Mouse (Mus musculus): Measurements from ENCODE around the gene D1Ertd622e. TPM values are rescaled to one million over a fixed set of nuclear protein-coding genes. Genes with fewer than 3 reads are reported as not detected.

D1Ertd622e gene
- total RNA-seq (2021): 10 to 100 TPM; 18.6 to 22.4 TPM
- long read RNA-seq, experiment 1, full-length matches to known transcripts: 8 of 8 reads
- long read RNA-seq, experiment 1, partial matches to known transcripts: 0 of 8 reads
- long read RNA-seq, experiment 1, other reads (novel, unspliced or antisense): 0 of 8 reads
- long read RNA-seq, experiment 2, full-length matches to known transcripts: 33 of 37 reads
- long read RNA-seq, experiment 2, partial matches to known transcripts: 1 of 37 reads
- long read RNA-seq, experiment 2, other reads (novel, unspliced or antisense): 3 of 37 reads

DNA sequence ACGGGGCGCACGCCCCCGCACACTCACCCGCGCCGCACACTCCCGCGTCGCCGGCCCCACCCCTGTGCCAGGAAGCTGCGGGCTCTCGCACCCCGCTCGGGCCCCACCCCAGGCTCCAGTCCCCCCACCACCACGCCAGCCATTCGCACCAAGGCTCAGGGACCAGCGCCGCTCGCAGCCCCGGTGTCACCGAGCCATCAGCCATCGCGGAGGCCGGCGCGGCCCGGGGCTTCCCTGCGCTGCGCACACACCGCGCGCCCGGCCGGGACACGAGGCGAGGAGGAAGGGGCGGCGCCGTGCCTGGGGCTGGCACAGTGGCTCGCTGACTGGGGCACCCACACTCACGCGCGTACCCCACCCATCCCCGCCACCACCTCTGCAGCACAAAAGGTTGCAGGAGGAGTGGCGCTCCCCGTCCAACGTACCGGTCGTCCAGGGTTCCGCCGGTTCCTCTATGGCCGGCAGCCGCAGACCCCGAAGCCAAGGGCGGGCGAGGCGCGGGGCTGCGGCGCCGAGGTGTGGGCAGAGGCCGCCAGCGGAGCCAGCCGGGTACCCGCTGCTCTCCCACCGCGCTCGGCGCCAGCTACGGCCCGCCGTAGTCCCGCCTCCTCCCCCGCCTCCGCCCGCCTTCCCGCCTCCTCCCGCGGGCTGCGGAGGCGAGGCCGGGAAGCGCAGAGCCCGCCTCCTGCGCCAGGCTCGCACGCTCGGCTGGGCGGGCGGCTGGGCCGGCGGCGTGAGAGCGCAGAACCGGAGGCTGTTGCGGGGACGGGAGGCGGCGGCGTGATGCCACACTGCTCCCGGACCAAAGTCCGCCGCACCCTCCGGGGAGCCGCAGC lies at the start of gene D1Ertd622e:
TSS of gene D1Ertd622e (minus strand) at position 669 of the 836 bp plus-strand sequence.
- peak; percentile 53 to 55 for DNase-seq (ENCODE audit: low spot score in 2 of 2)

DNA sequence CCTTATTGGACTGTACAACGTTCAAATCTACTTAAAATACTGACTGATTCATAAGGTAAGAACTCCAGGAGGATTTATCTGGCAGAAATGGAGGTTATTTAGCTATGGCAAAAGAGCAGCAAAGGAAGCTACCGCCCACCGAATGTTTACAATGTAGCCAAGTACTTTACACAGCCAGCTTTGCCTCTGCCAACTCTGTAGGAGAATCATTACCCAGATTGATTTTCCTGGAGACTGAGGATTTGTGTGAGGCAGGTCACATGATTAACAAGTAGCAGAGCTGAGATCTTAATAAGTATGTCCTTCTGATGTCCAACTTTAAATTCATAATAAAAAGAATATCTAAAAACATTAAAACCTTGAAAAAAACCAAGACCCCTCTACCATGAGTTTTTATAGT lies 48.6 kb upstream of the D1Ertd622e start:
- no peak for DNase-seq (ENCODE audit: low spot score in 2 of 2)

DNA sequence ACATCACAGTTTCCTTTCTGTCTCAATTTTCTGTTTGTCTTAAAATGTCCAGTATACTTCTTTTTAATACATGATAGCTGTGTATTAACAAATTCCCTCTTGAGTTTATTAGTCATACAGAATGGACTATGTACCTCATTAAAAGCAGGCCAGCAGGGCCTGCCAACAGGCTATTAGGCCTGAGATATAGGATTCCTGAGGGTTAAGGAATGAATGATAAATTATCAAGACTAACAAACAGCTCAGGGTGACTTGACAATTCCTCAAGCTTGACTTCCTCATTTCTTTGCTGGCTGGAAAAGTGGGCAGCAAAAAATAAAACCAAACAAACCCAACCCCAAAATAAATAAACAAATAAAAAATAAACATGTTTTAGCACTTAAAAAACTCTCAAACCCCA lies 43.5 kb upstream of the D1Ertd622e start:
- DNase-seq (ENCODE audit: low spot score in 2 of 2): no peak

DNA sequence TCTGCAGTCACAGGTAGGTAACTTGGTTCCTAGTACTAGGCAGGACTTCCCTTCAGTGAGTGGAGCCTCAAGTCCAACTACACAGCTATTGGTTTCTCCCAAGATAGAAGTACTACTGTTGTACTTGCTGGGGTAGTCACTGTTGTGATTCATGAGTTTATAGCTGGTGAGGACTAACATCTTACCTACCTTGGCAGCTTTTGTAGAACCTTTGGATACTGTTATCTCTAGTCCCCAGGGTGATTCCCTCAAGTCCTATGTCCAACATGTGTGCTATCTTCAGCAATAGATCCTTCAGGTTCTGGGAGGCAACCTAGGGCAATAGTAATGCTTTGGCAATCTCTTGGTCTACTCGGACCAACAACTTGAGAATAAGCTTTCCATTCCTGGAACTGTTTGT lies 42.8 kb upstream of the D1Ertd622e start:
- no peak for DNase-seq (ENCODE audit: low spot score in 2 of 2)

DNA sequence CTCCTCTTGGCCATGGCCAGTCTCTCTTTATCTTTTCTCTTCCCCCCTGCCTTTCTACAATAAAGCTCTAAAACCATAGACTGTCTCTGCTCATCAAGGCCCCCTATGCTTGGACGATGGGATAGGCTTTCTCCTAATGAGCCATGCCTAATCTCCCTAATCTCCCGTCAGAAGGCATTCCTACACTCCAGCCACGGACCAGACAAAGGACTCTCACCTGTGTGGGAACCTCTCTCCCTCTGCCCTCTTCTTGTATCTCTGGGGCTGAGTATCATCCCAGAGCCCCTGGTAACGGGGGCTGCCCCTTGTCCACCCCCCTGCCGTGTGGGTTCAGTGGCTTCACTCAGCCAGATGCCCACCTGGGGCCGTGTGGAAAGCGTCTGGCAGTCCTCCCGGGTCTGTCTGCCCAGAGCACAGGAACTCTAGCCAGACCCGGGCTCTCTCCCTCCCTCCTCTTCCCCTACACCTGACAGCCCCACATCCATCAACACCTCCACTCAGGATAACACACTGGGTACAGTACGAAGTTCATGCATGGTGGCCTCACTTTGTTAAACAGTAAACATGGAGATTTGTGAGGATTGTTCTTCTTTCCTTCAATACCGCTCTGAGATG lies 37.2 kb upstream of the D1Ertd622e start:
- no peak for DNase-seq (ENCODE audit: low spot score in 2 of 2)

DNA sequence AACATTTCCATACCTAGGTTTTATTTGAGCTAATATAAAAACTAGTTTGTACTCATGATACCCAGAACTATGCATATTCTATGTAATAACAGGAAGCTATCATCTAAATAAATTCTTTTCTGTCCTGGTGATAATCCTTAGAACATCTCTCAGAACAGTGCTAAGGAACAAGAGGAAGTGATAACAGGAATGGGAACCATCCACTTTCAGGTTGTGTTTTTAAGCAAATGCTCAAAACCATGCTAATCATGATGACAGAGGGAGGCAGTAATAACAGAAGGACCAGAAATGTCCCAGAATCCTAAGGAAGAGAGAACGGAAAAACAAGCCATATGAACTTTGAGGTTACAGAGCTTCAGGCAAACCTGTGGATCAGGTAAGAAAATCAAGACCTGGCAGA lies 35.4 kb upstream of the D1Ertd622e start:
- DNase-seq (ENCODE audit: low spot score in 2 of 2): no peak

DNA sequence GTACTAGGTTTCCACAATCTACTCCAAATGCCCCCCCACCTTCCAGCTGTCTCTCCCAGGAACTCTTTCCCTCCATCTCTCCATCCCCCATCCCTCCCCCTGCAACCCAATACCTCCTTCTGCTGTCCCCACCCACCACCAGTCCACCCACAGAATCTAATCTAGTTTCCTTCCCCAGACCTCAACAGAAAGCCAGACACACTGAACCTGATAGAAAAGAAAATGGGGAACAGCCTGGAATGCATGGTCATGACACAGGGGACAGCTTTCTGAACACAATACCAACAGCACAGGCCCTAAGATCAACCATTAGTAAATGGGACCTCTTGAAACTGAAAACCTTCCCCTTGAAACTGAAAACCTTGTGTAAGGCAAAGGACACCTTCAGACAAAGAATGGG lies 32.0 kb upstream of the D1Ertd622e start:
- DNase-seq (ENCODE audit: low spot score in 2 of 2): no peak

DNA sequence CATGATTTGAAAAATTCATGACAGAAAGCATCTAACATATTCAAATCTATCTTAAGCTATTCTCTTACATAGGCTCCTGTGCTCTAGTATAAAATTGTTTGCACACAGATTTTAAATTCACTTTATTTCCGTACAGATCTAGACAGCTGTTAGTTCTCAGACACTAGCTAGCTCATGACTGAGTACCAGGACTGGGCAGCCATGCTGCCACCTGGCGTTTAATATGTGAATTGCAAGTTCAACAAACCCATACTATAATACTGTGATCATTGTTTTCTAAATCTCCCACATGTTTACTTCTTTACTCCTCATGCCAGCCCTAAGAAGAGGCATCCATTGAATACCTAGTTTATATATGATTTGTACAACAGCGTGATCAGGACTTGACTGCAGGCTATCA lies 26.9 kb upstream of the D1Ertd622e start:
- no peak for DNase-seq (ENCODE audit: low spot score in 2 of 2)

DNA sequence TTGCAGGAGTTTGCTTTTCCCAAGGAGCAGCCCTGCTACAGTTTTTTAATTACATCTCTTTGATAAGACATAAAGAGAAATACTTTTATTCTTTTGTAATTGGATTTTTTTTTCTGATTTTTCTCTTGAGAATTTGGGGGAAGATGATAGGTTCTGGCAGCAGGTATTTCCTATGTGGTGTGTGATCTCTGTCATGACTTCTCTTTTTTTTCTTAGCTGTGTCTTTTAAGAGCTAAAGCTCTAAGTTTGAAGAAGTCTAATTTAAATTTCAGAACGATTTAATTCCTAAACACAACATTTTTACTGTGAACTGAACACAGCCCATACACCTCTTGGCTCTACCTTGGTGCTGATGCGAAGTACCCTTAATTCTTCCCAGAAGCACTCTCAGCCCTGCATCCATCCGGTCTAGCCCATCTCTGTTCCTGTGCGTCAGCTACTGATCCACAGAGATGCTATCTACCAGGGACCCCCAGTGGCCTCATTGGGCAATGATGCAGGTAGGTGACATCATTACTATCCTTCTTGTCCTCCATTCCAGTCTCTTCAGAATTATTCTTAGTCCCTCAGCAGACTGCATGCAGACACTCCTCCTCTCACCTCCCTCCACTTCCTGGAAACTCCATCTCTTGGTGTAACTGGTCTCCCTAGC lies 14.8 kb upstream of the D1Ertd622e start:
- DNase-seq (ENCODE audit: low spot score in 2 of 2): no peak

DNA sequence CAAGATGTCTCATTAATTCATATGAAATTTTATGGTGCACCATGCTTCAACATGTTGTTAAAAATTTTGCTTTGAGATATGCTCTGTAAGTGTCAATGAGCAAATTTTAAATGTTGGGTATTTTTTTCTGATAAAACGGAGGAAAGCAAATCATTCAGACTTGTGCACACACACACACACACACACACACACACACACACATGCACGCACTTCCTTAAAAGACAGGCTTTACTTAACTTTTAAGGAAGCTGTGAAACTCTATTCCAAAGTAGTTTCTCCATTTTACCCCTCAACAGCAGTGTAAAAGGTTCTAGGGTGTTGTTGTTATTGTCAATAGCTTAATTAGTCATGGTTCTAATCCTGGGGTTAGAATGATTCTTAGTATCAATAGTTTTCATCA lies 14.2 kb upstream of the D1Ertd622e start:
- no peak for DNase-seq (ENCODE audit: low spot score in 2 of 2)

DNA sequence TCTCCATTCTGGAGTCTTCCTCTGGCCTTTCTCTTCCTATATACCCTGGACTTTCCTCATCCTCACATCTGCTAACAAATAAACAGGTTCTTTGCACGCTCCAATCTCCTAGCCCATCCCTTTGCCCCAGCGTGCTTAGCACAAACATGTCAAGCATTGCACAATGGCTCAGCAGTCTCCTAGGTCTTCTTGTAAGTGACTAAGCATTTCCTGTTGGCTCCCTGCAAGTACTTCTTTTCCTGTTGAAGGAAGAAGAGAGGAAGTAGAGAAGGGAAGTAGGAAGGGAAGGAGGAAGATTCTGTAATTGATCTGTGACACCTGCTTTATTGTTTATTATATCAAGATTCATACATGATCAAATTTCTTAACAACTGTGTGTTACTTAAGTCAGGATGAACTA lies 11.0 kb upstream of the D1Ertd622e start:
- DNase-seq (ENCODE audit: low spot score in 2 of 2): no peak

DNA sequence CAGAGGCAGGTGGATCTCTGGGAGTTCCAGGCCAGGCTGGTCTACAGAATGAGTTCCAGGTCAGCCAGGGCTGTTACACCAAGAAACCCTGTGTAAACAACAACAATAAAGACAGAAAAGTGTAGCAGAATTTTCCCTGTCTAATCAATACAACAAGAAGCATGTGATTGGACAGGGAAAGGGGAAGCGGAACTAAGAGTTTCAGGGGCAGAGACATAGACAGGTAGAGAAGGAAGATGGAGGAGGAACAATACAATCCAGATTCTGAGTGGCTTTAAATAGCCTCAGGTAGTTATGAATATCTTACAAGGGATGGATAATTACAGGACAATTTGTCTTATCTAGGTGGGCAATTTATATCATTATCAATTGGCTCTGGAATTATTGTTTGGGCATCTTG lies 5.4 kb upstream of the D1Ertd622e start:
- no peak for DNase-seq (ENCODE audit: low spot score in 2 of 2)

DNA sequence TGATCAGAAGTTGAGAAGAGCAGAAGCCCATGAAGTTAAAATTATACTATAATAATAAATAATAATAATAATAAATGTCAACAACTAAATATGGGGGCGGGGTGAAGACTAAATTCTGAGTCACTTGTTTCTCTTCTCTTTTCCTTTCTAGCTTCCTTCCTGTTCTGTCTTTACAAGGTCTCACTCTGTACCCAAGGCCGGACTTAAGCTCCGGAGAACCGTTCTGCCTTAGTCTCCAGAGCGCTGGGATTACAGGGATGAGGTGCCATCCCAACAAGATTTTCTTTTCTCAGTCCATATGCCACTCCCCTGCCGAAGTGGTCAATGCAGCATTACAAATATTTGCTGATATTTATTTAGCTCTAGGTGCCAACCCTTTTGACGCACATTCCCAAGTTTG lies 450 bp upstream of the D1Ertd622e start:
- no peak for DNase-seq (ENCODE audit: low spot score in 2 of 2)

DNA sequence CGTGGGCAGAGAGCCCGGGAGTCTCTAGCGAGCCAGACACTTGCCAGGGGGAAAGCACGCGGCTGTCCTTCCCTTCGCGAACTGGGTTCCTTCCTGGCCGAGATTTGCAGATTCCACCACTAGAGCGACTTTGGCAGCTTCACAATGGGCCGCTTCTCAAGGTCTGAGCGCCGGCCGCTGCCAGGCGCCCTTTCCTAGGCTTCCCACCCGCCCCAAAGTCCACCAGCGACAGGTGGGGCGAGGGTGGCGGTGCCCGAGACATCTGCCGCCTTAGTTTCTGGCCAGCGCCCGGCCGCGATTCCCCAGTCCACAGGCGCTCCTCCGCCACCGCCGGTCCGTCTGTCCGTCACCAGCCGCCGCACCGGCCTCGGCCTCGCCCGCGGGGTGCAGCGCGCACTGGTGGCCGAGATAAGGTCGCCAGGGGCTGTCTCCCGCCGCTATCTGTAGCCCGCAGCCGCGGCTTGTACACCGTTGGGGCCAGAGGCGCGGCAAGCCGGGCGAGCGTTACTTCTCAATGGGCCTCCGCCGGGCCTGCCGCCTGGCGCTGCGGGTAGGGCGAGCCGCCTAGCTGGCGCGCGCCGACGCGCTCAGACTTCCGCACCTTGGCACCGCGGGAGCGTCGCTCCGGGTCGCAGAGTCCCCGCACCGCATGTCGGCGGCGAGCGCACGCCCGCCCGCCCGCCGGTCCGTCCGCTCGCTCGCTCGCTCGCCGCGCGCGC lies 1.0 kb downstream of the D1Ertd622e start:
- DNase-seq (ENCODE audit: low spot score in 2 of 2): peak; percentile 26 to 34

DNA sequence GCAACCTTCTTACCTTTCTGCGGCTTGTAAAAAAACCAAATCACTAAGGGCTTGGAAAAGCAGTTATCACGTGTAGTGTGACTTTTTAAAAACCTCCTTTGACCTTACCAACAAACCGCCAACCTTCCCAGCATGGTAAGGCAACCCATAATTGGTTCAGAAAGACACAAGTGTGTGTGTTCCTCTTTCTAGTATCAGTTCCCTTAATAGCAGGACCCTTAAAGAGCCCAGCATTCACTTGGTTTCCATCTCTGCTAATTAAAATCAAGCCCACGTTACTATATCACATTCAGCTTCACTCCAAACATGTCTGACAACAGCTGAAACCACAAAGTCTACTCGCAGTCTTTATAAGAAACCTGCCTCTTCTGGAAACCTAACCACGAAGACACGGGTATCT lies 2.5 kb downstream of the D1Ertd622e start:
- DNase-seq (ENCODE audit: low spot score in 2 of 2): no peak

DNA sequence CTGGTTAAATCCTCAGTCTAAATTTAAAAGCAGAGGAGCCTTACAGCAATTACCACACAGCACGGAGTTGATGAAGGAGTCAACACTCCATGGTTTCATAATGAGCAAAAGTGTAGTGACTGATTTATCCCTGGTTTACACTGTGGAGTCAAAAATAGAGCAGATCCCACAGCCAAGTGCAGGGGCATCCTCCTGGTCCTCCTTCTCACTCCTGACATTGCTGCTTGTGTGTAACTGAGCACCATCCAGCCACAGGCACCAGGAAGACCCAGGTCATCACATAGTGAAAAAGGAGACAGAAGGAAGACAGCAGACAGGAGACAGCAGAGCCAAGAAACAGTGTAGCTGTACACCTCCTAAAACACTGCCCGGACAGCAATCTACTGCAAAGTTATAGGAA lies 4.1 kb downstream of the D1Ertd622e start:
- DNase-seq (ENCODE audit: low spot score in 2 of 2): no peak

DNA sequence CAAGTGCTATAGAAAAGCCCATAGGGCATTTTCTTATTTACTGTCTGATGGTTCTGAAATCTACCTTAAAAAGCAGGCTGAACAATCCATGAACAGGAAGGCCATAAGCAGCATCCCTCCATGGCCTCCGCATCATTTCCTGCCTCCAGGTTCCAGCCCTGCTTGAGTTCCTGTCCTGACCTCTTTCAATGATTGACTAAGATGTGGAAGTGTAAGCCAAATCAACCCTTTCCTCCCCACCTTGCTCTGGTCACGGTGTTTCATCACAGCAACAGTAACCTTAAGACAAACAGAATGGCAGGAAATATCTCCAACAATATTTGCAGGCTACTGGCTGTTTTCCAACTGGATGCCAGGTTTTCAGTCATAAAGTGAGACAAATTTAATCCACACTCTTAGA lies 4.7 kb downstream of the D1Ertd622e start:
- DNase-seq (ENCODE audit: low spot score in 2 of 2): no peak

DNA sequence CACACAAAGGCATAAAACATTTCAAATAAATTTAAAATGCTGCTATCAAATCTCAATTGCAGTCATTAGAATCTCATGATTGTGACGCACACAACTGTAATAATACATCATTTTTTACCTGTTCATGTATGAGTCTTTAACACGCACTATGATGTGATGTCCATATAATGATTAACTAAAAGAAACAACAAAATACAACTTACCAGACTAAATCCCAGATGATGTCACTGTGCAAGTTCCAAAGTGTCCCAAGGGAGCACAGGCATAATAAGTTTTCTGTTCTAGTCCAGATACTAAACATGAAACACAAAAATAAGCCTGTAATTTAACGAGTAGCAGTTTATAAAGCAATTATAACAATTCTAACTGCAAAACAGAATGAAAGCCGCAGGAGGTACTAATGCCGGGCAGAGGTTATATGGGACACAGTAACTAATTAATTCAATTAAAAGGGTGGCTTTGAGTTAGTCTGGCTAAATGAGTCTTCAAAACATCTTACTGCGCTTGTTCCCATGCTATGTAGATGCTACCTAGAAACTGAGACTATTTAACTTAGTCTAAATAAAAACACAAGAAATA lies 7.4 kb downstream of the D1Ertd622e start:
- no peak for DNase-seq (ENCODE audit: low spot score in 2 of 2)

DNA sequence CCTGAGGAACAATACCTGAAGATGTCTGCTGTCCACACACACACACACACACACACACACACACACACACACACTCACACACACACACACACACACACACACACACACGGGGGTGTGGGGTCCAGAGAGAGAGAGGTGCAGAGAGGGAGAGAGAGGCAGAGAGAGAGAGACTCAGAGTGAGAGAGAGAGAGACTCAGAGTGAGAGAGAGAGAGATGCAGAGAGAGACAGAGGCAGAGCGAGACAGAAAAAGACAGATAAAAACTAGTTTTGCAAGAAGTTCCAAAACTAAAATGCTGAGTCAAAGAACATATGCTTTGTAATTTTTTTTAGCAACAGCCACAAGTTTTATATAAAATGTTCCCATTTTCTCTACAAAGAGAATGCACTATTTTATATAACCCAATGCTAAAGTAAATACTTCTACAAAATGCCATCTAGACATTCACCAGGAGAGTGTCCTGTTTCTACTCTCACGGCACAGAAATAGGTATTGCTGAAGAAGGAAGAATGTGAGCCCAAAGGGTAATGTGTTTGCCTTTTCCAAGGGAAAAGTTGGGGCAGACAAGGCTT lies 11.2 kb downstream of the D1Ertd622e start:
- no peak for DNase-seq (ENCODE audit: low spot score in 2 of 2)

DNA sequence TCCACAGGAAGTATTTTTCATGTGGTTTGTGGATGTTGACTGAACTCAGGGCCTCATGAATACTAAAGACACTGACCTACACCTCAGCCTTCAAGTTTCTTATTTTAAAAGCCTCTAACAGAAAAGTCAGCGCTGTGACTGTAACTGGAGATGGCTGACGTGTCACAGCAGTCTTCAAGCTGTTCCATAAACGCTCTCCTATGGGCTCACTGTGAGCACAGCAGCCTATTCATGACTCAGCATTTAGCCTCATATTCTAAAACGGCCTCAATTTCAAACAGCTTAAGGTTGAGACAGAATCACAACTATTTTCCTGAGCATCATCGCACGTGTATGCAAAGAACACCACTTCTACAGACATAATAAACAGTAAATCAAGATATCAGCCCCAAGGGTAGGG lies 11.8 kb downstream of the D1Ertd622e start:
- DNase-seq (ENCODE audit: low spot score in 2 of 2): no peak
